Mouse (Mus musculus): ENCODE data around the gene Sectm1b.

DNA sequence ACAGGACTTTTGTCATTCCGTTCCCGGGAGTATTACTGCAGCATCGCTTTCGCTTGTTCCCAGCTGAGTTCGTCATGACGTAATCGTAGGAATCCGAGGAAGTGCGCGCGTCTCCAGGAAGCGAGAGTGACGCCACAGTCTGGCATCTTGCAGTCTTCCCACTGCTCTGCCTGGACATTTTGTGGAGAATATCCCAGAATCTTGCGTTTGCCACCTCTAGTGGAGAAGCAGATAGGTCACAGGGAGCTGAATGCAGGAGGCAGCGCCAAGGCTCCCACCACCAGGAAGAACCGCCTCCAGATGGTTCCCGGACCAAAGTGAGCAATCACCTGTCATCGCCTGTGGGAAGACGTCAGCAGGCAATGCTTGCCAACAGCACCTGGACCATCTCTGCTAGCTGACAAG is 48.5 kb downstream of the Sectm1b start:
- TF ChIP-seq CTCF (IDR thresholded peaks at IDR 0.05; ENCODE audit: control insufficient read depth, insufficient read depth, insufficient read length): no peak
- no peak for TF ChIP-seq FOSL1 (IDR thresholded peaks at IDR 0.05; ENCODE audit: insufficient read depth, low read length, poor library complexity, severe bottlenecking)
- no peak for TF ChIP-seq MAX (IDR thresholded peaks at IDR 0.05)
- no peak for TF ChIP-seq MYOG (IDR thresholded peaks at IDR 0.05; ENCODE audit: control insufficient read depth, extremely low read depth, insufficient read length)
- no peak for TF ChIP-seq CEBPB (IDR thresholded peaks at IDR 0.05; ENCODE audit: low read depth)

Data from C2C12 (cell line).